Mouse (Mus musculus) cerebellum, adult 2 months (tissue): ENCODE data around the gene Prkar2b.

Source experiments
- CTCF ChIP-seq: fragments of 200-500 bp; IDR thresholded peaks from 2 replicates; pipeline ENCODE4 v1.5.1; 2011; ENCODE audit warnings: low read depth, mild to moderate bottlenecking, control low read depth, low read length, moderate library complexity, borderline replicate concordance; ENCODE audit not compliant: insufficient read depth
- POLR2A ChIP-seq: fragments of 200-500 bp; IDR thresholded peaks from 2 replicates; pipeline ENCODE4 v1.6.1; 2011; ENCODE audit warnings: low read length, control low read depth, borderline replicate concordance; ENCODE audit not compliant: insufficient read depth

DNA sequence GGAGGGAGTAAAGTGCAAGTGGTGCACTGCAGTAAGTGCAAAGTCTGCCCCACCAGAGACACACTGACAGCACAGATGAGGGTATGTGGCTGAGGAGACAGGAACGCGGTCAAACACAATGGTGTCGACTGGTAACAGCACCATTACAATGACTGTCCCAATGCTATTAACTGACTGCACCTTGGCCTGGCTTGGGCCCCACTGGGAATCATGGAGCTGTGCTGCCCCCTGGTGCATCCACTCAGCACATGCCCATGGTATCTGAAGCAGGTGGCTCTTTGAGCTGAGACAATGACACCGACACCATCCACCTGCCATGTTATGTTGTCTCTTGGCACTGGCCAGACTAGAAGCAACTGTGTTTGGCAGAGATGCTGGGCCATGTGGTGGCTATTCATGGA lies 134.4 kb downstream of the Prkar2b start:
- TF ChIP-seq CTCF (peak; percentile 99), POLR2A (no peak)
